In the genomic region with DNA sequence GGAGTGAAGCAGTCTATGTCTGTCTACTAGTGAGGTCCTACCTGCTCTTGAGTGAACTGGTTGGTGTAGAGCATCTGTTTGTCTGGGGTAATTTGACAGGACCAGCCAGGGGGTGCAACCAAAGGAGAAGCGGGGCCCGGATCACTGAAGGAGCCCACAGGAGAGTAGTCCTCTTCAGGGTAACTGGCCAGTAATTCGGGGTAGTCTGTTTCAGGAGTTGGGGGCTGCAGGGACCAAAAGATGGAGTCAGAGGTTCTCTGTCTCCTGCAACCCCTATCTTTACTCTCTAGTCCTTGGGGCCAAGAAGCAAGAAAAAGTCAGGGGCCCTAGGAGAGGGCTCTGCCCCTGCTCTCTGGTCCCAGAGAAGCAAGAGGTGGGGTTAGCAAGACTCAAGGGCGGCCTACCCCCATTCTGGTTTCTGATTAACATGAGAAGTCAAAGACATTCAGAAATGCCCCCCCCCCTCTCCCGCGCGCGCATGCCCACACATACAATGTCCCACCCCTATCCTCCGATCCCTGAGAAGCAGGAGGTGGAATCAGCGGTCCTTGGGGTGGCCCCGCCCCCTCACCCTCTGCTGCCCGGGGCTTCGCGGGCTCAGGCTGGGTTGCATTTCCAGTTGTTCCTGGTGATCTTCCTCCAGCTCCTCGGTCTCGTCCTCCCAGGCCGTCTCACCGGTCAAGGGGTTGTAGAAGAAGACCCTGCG, we compare ENCODE assay signal across 8 mouse cellular contexts. TPM values are rescaled to one million over a fixed set of nuclear protein-coding genes. Genes with fewer than 3 reads are reported as not detected.
DNase-seq lines count a peak whose midpoint lies in the region; ATAC-seq and TF ChIP-seq lines count a peak whose summit lies in the region.

No protein-coding gene starts in this region.

- peak overlapping the region; percentile 26 for H3K4me2 ChIP-seq in hindbrain, postnatal 0 days (ENCODE audit: low read depth, low read length)
- H3K4me2 ChIP-seq in liver, embryonic 11.5 days = peak overlapping the region; percentile 50

- TF ChIP-seq CTCF in hindbrain, postnatal 0 days (IDR thresholded peaks at IDR 0.05; ENCODE audit: low read depth) = no peak

- no peaks in the 10 kb centered on the region for H3K4me1 ChIP-seq in hindbrain, postnatal 0 days (ENCODE audit: insufficient read depth, low read length)
- H3K4me1 ChIP-seq in liver, embryonic 11.5 days (replicated peaks; ENCODE audit: control insufficient read depth, insufficient read depth, low read length) = 0 out of 2 replicates have a peak, but pooled peaks cover 2% of the 10 kb centered on the region

- no peaks in the 10 kb centered on the region for H3K9me3 ChIP-seq in hindbrain, postnatal 0 days (ENCODE audit: low read length)
- no peaks in the 10 kb centered on the region for H3K9me3 ChIP-seq in liver, embryonic 11.5 days (ENCODE audit: control insufficient read depth, low read length)

- no peak overlapping the region for H3K4me3 ChIP-seq in hindbrain, postnatal 0 days (ENCODE audit: low read length)
- H3K4me3 ChIP-seq in liver, embryonic 11.5 days (ENCODE audit: low read depth, low read length) = no peak overlapping the region

- peak; percentile 62 for DNase-seq in testis, postnatal 10 days (ENCODE audit: low spot score)
- no peak for DNase-seq in testis, postnatal 14 days (ENCODE audit: low spot score)
- DNase-seq in hindbrain, postnatal 0 days (ENCODE audit: low spot score) = no peak
- no peak for DNase-seq in liver, embryonic 11.5 days (ENCODE audit: low spot score)
- DNase-seq in yolk sac, embryonic 10.5 days (ENCODE audit: low spot score) = peak; percentile 83
- DNase-seq in right cerebral cortex, postnatal 10 days (ENCODE audit: low spot score in 2 of 2) = no peak
- DNase-seq in left cerebral cortex, adult 18-20 months (ENCODE audit: low spot score in 2 of 2) = no peak

- H3K27me3 ChIP-seq in hindbrain, postnatal 0 days (ENCODE audit: insufficient read depth, low read length) = no peaks in the 10 kb centered on the region
- H3K27me3 ChIP-seq in liver, embryonic 11.5 days (replicated peaks; ENCODE audit: control insufficient read depth, insufficient read depth, low read length) = no peaks in the 10 kb centered on the region

- H3K27ac ChIP-seq in hindbrain, postnatal 0 days = no peak overlapping the region
- no peak overlapping the region for H3K27ac ChIP-seq in liver, embryonic 11.5 days (ENCODE audit: low read depth, low read length)

- ATAC-seq in hindbrain, postnatal 0 days = no peak
- 0 out of 2 replicates have a peak, but pooled peaks have one; percentile 22 for ATAC-seq in liver, embryonic 11.5 days (replicated peaks; ENCODE audit: low FRiP score)
- ATAC-seq in erythroblast, adult 5-6 weeks (replicated peaks; ENCODE audit: low FRiP score, poor library complexity, severe bottlenecking) = no peak

- H3K9ac ChIP-seq in hindbrain, postnatal 0 days (replicated peaks; ENCODE audit: low read length) = no peak overlapping the region
- H3K9ac ChIP-seq in liver, embryonic 11.5 days (ENCODE audit: low read depth, low read length) = peak overlapping the region; percentile 22; the same call in 1 of the 2 replicates

- no peaks in the 10 kb centered on the region for H3K36me3 ChIP-seq in hindbrain, postnatal 0 days (ENCODE audit: insufficient read depth, low read length)
- no peaks in the 10 kb centered on the region for H3K36me3 ChIP-seq in liver, embryonic 11.5 days (ENCODE audit: control insufficient read depth, insufficient read depth, low read length)

- 49% methylated on average over 19 of the region's 19 CpGs for WGBS in hindbrain, postnatal 0 days
- 59% methylated on average over 19 of the region's 19 CpGs for WGBS in liver, embryonic 11.5 days

RNA-seq across cellular contexts. Expression of gene Arhgap27, which starts 23.9 kb away (rescaled TPM):
- total RNA-seq in hindbrain, postnatal 0 days (2014; rRNA removed) = 7.7 and 12.2 TPM in 2 replicates
- polyA plus RNA-seq in hindbrain, postnatal 0 days (2015; fragmentation: Nextera tagmentation; extraction: Ambion mirVana) = 5.5 and 5.9 TPM in 2 replicates
- 5.0 and 5.1 TPM in 2 replicates for polyA plus RNA-seq in liver, embryonic 11.5 days (2014; fragmentation: Nextera tagmentation; extraction: Ambion mirVana)
- 5.6 and 7.9 TPM in 2 replicates for total RNA-seq in erythroblast, adult 5-6 weeks (2015; ENCODE audit: low replicate concordance)
- total RNA-seq in erythroblast, adult 5-6 weeks (2017; ENCODE audit: low replicate concordance) = 4.9 and 5.7 TPM in 2 replicates
- 10 to 100 TPM; 11.9 to 15.1 TPM for total RNA-seq in left cerebral cortex, adult 18-20 months (2021)

Comparison
In these comparisons a context has a peak if more than half of its experiments do, and no peak if none do; other contexts are left out.
1. DNase-seq: peak in testis, postnatal 10 days (single experiment) and yolk sac, embryonic 10.5 days (single experiment); none in testis, postnatal 14 days (single experiment), hindbrain, postnatal 0 days (single experiment), liver, embryonic 11.5 days (single experiment), right cerebral cortex, postnatal 10 days (0 of 2) and left cerebral cortex, adult 18-20 months (0 of 2).